Mouse (Mus musculus) neural tube, embryonic 13.5 days (tissue): ENCODE data around the gene AC129217.1. TPM values are rescaled to one million over a fixed set of nuclear protein-coding genes. Genes with fewer than 3 reads are reported as not detected.
"Not testable (repeated sequence)": the region's sequence is repeated elsewhere in the genome, so short reads cannot be mapped to it uniquely, and the experiment has no call there.

Experiments
- ATAC-seq: fragments of 200-750 bp; cut with Nextera tagmentation; 2 replicates; pipeline ENCODE4 v1.8.0; 2017; ENCODE audit warnings: low read depth, mild to moderate bottlenecking, moderate TSS enrichment, moderate library complexity
- H3K27ac ChIP-seq: fragments of 300-500 bp; sonication (generic); replicated peaks from 2 replicates; pipeline ENCODE4 v1.5.1; 2015; ENCODE audit warnings: moderate library complexity, mild to moderate bottlenecking, inconsistent platforms
- H3K27me3 ChIP-seq: fragments of 300-500 bp; sonication (generic); 2 replicates; pipeline ENCODE4 v1.6.1; 2015; ENCODE audit warnings: mild to moderate bottlenecking, inconsistent platforms
- H3K36me3 ChIP-seq: fragments of 300-500 bp; sonication (generic); 2 replicates; pipeline ENCODE4 v1.6.1; 2015; ENCODE audit warnings: mild to moderate bottlenecking, inconsistent platforms
- H3K4me1 ChIP-seq: fragments of 300-500 bp; sonication (generic); replicated peaks from 2 replicates; pipeline ENCODE4 v1.6.1; 2015; ENCODE audit warnings: inconsistent platforms
- H3K4me2 ChIP-seq: fragments of 300-500 bp; sonication (generic); 2 replicates; pipeline ENCODE4 v1.6.1; 2015; ENCODE audit warnings: inconsistent platforms, mild to moderate bottlenecking, moderate library complexity
- H3K4me3 ChIP-seq: fragments of 300-500 bp; sonication (generic); 2 replicates; pipeline ENCODE4 v1.5.1; 2015; ENCODE audit warnings: mild to moderate bottlenecking, inconsistent platforms
- H3K9ac ChIP-seq: fragments of 300-500 bp; sonication (generic); 2 replicates; pipeline ENCODE4 v1.6.1; 2015; ENCODE audit warnings: moderate library complexity, mild to moderate bottlenecking, inconsistent platforms
- H3K9me3 ChIP-seq: fragments of 300-500 bp; sonication (generic); 2 replicates; pipeline ENCODE4 v1.6.1; 2016; ENCODE audit warnings: inconsistent platforms
- WGBS: fragments of 180-500 bp; shearing (Covaris S2); methylation state at CpG from one replicate; pipeline ENCODE4 v1.1.7; 2015; 5-methylcytosine and 5-hydroxymethylcytosine counted together
- polyA plus RNA-seq: library from polyadenylated mRNA; unstranded; fragments of >200 nt; fragmentation: Nextera tagmentation; extraction: Ambion mirVana; gene quantifications from 2 replicates; pipeline ENCODE4 v1.2.1, GENCODE M21; 2015

AC129217.1 gene
- polyA plus RNA-seq, 1 experiment from 2014 or later, result not detected

DNA sequence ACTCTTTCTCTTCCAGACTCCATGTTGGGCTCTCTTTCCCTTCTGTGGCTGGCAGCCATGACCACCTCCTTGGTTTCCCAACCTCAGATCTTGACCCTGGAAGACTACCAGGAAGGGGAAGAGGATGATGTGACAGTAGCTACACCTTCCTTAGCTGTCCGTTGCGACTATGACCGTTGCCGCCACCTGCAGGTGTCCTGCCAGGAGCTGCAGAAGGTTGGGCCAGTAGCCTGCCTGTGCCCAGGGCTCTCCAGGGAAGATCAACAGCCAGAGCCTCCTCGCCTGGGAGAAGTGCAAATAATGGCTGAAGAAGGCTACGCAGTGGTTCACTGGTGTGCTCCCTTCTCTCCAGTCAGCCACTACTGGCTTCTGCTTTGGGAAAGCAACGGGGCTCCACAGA, 22.1 kb downstream of the AC129217.1 start:
- no peak overlapping the region for H3K9ac ChIP-seq
- no peak overlapping the region for H3K4me3 ChIP-seq
- no peak overlapping the region for H3K27ac ChIP-seq
- H3K4me2 ChIP-seq, result no peak overlapping the region
- peaks cover 28% of the 10 kb centered on the region for H3K36me3 ChIP-seq
- WGBS, result 52% methylated on average over 7 of the region's 7 CpGs
- H3K4me1 ChIP-seq, result no peaks in the 10 kb centered on the region
- H3K9me3 ChIP-seq, result no peaks in the 10 kb centered on the region
- ATAC-seq, result no peak
- H3K27me3 ChIP-seq, result no peaks in the 10 kb centered on the region; the same call in 1 of the 2 replicates

DNA sequence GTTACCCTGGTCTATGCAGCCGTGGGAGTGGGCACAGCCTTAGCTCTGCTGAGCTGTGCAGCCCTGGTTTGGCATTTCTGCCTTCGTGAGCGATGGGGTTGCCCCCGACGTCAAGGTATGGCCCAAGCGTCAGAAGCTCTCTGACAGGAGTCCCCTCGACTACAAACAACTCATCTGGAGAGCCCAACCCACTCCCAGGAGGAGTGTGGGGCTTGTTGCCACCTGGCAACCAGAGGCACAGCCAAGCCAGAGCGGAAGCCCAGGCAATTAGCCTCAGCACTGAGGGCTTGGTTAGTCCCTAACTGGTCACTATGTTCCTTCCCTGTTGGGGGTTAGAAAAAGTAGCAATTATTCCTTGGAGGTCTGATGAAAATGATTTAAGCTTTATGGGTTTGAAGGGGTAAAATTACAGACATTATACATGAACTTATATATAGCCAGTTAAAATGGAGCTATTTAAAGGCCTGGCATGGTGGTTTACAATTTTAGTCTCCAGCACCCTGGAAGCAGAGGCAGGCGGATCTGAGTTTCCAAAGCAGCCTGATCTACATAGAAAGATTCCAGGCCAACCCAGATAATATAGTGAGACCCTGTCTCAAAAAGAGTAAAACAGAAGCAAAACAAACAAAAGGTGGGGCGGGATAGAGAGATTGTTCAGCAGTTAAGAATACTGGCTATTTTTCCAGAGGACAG, 22.8 kb downstream of the AC129217.1 start:
- no peak for ATAC-seq
- Histone ChIP-seq H3K27me3 (no peaks in the 10 kb centered on the region; the same call in 1 of the 2 replicates), H3K9ac (no peak overlapping the region), H3K4me3 (no peak overlapping the region), H3K27ac (no peak overlapping the region), H3K36me3 (peaks cover 20% of the 10 kb centered on the region), H3K4me1 (no peaks in the 10 kb centered on the region), H3K9me3 (no peaks in the 10 kb centered on the region), H3K4me2 (no peak overlapping the region)
- WGBS, result 57% methylated on average over 10 of the region's 10 CpGs

DNA sequence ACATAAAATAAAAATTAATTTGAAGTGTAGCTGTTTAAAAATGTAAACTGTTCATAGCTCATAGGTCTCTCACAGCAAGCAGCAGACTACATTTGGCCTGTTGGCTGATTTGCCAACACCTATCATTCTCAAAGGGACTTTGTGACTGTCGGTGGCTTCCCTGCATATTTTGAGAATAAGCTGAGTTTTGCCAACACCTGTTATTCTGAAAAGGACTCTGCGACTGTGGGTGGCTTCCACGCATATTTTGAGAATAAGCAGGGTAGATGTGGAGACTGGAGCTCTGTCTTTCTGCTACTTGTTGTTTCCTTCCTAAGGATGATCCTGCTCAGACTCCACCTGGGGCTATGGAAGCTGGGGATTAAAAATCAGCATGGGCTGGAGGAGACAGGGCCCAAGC, 23.5 kb downstream of the AC129217.1 start:
- WGBS, result 83% methylated on average over 3 of the region's 3 CpGs
- Histone ChIP-seq H3K4me1 (no peaks in the 10 kb centered on the region), H3K27me3 (no peaks in the 10 kb centered on the region; the same call in 1 of the 2 replicates), H3K27ac (no peak overlapping the region), H3K4me3 (no peak overlapping the region), H3K9me3 (no peaks in the 10 kb centered on the region), H3K9ac (no peak overlapping the region), H3K36me3 (peaks cover 13% of the 10 kb centered on the region), H3K4me2 (no peak overlapping the region)
- ATAC-seq, result no peak

DNA sequence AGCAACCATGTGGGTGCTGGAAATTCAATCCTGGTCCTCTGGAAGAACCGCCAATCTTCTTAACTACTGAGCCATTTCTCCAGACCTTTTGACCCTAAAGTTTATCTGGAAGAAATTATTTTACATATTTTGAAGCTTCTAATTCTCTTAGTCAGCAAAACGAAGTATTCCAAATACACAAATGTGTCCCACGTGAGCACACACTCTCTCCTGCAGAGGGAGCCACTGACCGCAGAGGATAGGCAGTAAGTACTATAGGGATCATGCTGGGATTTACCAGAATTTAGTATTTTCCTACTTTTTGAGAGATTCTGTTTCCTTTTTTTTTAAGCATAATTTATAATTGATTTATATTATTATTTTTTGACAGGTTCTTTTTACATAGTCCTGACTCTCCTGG, 28.1 kb downstream of the AC129217.1 start:
- H3K4me1 ChIP-seq, result no peaks in the 10 kb centered on the region
- H3K36me3 ChIP-seq, result no peaks in the 10 kb centered on the region
- no peak overlapping the region for H3K27ac ChIP-seq
- no peak overlapping the region for H3K4me2 ChIP-seq
- H3K9me3 ChIP-seq, result no peaks in the 10 kb centered on the region
- H3K9ac ChIP-seq, result no peak overlapping the region
- WGBS, result 42% methylated on average over 4 of the region's 4 CpGs
- no peaks in the 10 kb centered on the region; the same call in 1 of the 2 replicates for H3K27me3 ChIP-seq
- ATAC-seq, result no peak
- H3K4me3 ChIP-seq, result no peak overlapping the region

DNA sequence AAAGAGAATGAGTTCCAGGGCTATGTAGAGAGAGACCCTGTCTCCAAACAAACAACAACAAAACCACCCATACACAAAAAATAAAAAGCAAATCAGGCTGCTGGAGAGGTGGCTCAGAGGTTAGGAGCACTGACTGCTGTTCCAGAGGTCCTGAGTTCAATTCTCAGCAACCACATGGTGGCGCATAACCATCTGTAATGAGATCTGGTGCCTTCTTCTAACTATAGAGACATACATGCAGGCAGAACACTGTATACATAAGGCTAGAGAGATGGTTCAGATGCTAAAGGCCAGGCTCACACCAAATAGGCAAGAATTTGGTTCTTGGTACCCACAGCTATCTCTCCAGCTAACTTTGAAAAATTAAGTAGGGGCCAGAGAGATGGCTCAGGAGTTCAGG, 29.4 kb downstream of the AC129217.1 start:
- H3K27ac ChIP-seq, result no peak overlapping the region
- no peak for ATAC-seq
- H3K4me2 ChIP-seq, result no peak overlapping the region
- H3K4me3 ChIP-seq, result no peak overlapping the region
- WGBS, result 23% methylated on average over 1 of the region's 1 CpGs
- H3K27me3 ChIP-seq, result no peaks in the 10 kb centered on the region; the same call in 1 of the 2 replicates
- H3K9me3 ChIP-seq, result no peaks in the 10 kb centered on the region
- no peak overlapping the region for H3K9ac ChIP-seq
- H3K36me3 ChIP-seq, result no peaks in the 10 kb centered on the region
- H3K4me1 ChIP-seq, result no peaks in the 10 kb centered on the region

DNA sequence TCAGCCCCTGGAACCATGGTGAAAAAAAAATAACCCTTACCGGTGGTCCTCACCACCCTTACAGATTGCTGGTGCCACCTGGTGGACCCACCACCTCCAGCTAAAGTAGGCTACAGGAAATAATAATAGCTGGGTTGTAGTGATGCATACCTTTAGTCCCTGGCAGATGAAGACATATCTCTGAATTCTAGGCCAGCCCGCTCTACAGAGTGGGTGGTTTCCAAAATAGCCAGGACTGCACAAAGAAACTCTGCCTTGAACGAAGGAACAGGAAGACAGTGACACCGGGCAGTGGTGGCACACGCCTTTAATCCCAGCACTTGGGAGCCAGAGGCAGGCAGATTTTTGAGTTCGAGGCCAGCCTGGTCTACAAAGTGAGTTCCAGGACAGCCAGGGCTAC, 34.7 kb downstream of the AC129217.1 start:
- H3K27ac ChIP-seq, result no peak overlapping the region
- WGBS, result 84% methylated on average over 6 of the region's 6 CpGs
- H3K4me1 ChIP-seq, result no peaks in the 10 kb centered on the region
- H3K9ac ChIP-seq, result no peak overlapping the region
- H3K9me3 ChIP-seq, result no peaks in the 10 kb centered on the region
- no peak overlapping the region for H3K4me2 ChIP-seq
- H3K4me3 ChIP-seq, result no peak overlapping the region
- ATAC-seq, result no peak
- no peaks in the 10 kb centered on the region for H3K27me3 ChIP-seq
- no peaks in the 10 kb centered on the region for H3K36me3 ChIP-seq

DNA sequence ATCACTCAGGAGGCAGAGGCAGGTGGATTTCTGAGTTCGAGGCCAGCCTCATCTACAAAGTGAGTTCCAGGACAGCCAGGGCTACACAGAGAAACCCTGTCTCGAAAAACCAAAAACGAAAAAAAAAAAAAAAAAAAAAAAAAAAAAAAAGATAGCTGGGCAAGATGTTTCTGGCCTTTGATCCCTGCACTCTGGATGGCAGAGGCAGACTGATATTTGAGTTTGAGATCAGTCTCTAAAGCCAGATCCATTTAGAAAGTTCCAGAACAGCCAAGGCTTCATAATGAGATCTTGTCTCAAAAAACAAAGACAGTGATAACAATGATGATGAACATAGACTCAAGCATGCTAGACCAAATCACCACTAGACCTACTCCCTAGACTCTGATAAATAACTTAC, 40.8 kb downstream of the AC129217.1 start:
- not testable (repeated sequence) for H3K27me3 ChIP-seq, H3K9ac ChIP-seq, H3K9me3 ChIP-seq, ATAC-seq, H3K27ac ChIP-seq
- H3K4me1 ChIP-seq, result peaks cover 16% of the 10 kb centered on the region
- H3K36me3 ChIP-seq, result peaks cover 25% of the 10 kb centered on the region
- peak overlapping the region; percentile 91 for H3K4me2 ChIP-seq
- peak overlapping the region; percentile 97; the same call in 1 of the 2 replicates for H3K4me3 ChIP-seq
- WGBS, result 70% methylated on average over 3 of the region's 3 CpGs

DNA sequence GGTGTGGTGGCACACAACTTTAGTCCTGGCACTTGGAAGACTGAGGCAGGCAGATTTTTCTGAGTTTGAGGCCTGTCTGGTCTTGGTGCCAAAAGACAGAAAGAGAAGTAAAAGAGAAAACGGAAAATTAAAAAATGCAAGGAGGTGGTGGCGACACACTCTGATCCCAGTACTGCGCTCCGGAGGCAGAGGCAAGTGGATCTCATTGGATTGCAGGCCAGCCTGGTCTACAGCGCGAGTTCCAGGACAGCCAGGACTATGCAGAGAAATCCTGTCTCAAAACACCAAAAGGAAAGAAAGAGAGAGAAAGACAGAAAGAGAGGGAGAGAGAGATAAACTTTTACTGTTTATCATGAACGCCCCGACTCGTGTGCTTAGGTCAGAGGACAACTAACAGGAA, 41.3 kb downstream of the AC129217.1 start:
- peak; percentile 51 for ATAC-seq
- Histone ChIP-seq H3K4me3 (peak overlapping the region; percentile 97), H3K27me3 (no peaks in the 10 kb centered on the region), H3K4me1 (peaks cover 16% of the 10 kb centered on the region), H3K27ac (peak overlapping the region; percentile 84), H3K36me3 (peaks cover 29% of the 10 kb centered on the region), H3K9ac (peak overlapping the region; percentile 97), H3K4me2 (peak overlapping the region; percentile 91), H3K9me3 (no peaks in the 10 kb centered on the region)
- WGBS, result 65% methylated on average over 9 of the region's 9 CpGs

DNA sequence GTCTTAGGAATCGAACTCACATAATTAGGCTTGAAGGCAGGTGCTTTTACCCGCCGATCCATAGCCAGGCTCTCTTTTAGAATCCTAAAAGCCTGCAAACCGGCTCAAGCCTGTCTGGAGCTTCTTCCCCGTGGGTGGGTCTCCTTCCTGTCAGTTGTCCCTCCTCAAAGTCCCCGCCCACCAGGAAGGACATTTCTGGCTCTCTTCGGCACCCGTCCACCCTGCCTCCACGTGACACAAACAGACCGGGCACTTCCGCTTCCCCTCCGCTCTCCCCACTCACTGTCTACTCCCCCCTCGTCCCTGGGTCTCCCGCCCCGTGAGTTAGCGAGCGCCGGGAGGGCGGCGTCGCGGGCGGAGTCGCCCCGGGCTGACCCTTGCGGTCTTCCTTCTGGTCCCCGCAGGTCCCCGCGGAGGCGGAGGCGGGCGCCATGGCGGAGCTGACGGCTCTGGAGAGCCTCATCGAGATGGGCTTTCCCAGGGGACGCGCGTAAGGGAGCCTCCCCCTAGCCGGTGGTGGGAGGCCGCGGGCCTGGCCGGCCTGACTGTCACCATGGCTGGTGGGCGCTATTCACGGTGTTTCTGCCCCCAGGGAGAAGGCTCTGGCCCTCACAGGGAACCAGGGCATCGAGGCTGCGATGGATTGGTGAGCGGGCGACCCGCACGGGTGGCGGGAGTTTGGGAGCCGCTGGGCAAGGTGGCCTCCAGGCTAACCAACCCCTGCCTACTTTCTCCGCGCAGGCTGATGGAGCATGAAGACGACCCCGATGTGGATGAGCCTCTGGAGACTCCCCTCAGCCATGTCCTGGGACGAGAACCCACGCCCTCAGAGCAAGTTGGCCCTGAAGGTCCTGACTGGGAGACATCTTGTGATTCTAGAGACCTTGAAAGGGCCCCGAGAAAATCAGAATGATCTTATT, 42.0 kb downstream of the AC129217.1 start, which contains the start of gene Ubxn1:
TSS of gene Ubxn1 (plus strand) at position 230 of the 920 bp plus-strand sequence.
- 1% methylated on average over 59 of the region's 59 CpGs for WGBS
- no peaks in the 10 kb centered on the region for H3K9me3 ChIP-seq
- ATAC-seq, result peak; percentile 97
- H3K27me3 ChIP-seq, result no peaks in the 10 kb centered on the region
- peaks cover 16% of the 10 kb centered on the region for H3K4me1 ChIP-seq
- peaks cover 36% of the 10 kb centered on the region for H3K36me3 ChIP-seq
- peak within 1 kb of the TSS; percentile 97 for H3K4me3 ChIP-seq
- H3K9ac ChIP-seq, result peak within 1 kb of the TSS; percentile 97
- H3K27ac ChIP-seq, result peak within 1 kb of the TSS; percentile 84
- peak within 1 kb of the TSS; percentile 91 for H3K4me2 ChIP-seq

DNA sequence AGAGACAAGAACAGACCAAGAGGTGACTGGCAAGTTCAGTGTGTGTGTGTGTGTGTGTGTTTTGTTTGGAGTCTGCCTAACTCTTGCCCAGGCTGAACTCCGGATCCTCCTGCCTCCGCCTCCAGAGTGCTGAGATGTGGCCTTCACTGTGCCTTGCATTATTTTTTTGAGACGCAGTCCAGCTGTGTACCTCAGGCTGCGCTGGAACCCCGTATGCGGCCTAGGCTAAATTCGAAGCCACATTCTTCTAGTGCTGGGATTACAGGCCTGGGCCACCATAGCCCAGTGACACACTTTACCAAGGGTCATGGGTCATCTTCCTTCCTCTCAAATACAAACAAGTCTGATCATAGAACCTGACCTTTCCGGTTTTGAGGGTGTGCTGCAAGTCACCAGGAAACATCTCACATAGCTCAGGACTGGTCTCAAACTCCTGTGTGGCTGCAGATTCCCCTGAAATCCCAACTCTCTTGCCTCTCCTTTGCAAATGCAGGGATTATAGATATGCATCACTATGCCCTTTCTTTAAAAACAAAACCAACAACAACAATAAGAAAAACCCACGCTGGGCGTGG, 42.8 kb downstream of the AC129217.1 start:
- Histone ChIP-seq H3K27ac (peak overlapping the region; percentile 84; the same call in 1 of the 2 replicates), H3K36me3 (peaks cover 42% of the 10 kb centered on the region)

DNA sequence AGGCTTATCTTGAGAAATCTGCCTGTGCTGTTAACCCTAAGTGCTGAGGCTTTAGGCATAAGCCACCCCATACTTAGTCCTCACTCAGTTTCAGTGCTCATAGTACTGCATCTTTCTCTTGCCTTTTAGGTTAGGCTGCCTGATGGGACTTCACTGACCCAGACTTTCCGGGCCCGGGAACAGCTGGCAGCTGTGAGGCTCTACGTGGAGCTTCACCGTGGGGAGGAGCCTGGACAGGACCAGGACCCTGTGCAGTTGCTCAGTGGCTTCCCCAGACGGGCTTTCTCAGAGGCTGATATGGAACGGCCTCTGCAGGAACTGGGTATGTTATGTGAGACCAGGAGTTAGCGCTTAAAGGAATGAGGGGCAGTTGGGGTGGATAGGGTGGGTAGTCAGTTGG, 45.5 kb downstream of the AC129217.1 start:
- Histone ChIP-seq H3K4me2 (no peak overlapping the region), H3K36me3 (peaks cover 53% of the 10 kb centered on the region), H3K27me3 (no peaks in the 10 kb centered on the region), H3K4me1 (peaks cover 30% of the 10 kb centered on the region), H3K27ac (no peak overlapping the region), H3K9me3 (no peaks in the 10 kb centered on the region), H3K4me3 (no peak overlapping the region), H3K9ac (no peak overlapping the region)
- ATAC-seq, result no peak
- WGBS, result 96% methylated on average over 7 of the region's 7 CpGs

More for the DNA sequence above, 42.8 kb downstream of the AC129217.1 start:
- H3K4me3 ChIP-seq, result peak overlapping the region; percentile 97
- no peaks in the 10 kb centered on the region for H3K27me3 ChIP-seq
- no peaks in the 10 kb centered on the region for H3K9me3 ChIP-seq
- H3K9ac ChIP-seq, result peak overlapping the region; percentile 97
- H3K4me1 ChIP-seq, result peaks cover 16% of the 10 kb centered on the region
- 76% methylated on average over 10 of the region's 10 CpGs for WGBS
- ATAC-seq, result no peak
- peak overlapping the region; percentile 91 for H3K4me2 ChIP-seq
